Mouse (Mus musculus) testis, adult 2 months (tissue): ENCODE measurements around the gene Tada2a. TPM values are rescaled to one million over a fixed set of nuclear protein-coding genes. Genes with fewer than 3 reads are reported as not detected.

Experiments
- H3K27ac ChIP-seq: fragments of 200-500 bp; 2 replicates; pipeline ENCODE4 v1.5.1; 2012; ENCODE audit warnings: low read depth, low read length; ENCODE audit not compliant: control insufficient read depth, insufficient read depth
- H3K27me3 ChIP-seq: fragments of 200-500 bp; 2 replicates; pipeline ENCODE4 v1.6.1; 2012; ENCODE audit warnings: mild to moderate bottlenecking, low read length, moderate library complexity; ENCODE audit not compliant: control insufficient read depth, insufficient read depth
- H3K36me3 ChIP-seq: fragments of 200-500 bp; 2 replicates; pipeline ENCODE4 v1.6.1; 2012; ENCODE audit warnings: mild to moderate bottlenecking, low read length; ENCODE audit not compliant: control insufficient read depth, insufficient read depth
- H3K4me1 ChIP-seq: fragments of 200-500 bp; 2 replicates; pipeline ENCODE4 v1.6.1; 2012; ENCODE audit warnings: low read length; ENCODE audit not compliant: control insufficient read depth, insufficient read depth
- H3K4me3 ChIP-seq: fragments of 200-500 bp; 2 replicates; pipeline ENCODE4 v1.5.1; 2012; ENCODE audit warnings: low read depth, mild to moderate bottlenecking, low read length, moderate library complexity, mixed read lengths; ENCODE audit not compliant: control insufficient read depth
- CTCF ChIP-seq: fragments of 200-500 bp; IDR thresholded peaks from 2 replicates; pipeline ENCODE4 v1.5.1; 2012; ENCODE audit warnings: low read depth, mild to moderate bottlenecking, inconsistent platforms, low read length, moderate library complexity; ENCODE audit not compliant: control insufficient read depth, insufficient read depth, insufficient replicate concordance
- POLR2A ChIP-seq: fragments of 200-500 bp; IDR thresholded peaks from 2 replicates; pipeline ENCODE4 v1.6.1; 2012; ENCODE audit warnings: low read depth, mild to moderate bottlenecking, inconsistent platforms, low read length, moderate library complexity; ENCODE audit not compliant: control insufficient read depth
- polyA plus RNA-seq: library from polyadenylated mRNA; depleted of rRNA; stranded (reverse); fragments of >200 nt; gene quantifications from 2 replicates; pipeline ENCODE4 v1.2.3, GENCODE M21; 2012

The Tada2a gene
- polyA plus RNA-seq, 1 experiment: 4.2 TPM

GRCm38 (mm10) chr11:84134331-84134860, 5.0 kb upstream of the Tada2a start:
- no peak for TF ChIP-seq POLR2A
- no peak for TF ChIP-seq CTCF
- Histone ChIP-seq H3K36me3 (no peaks in the 10 kb centered on the region), H3K27ac (no peak overlapping the region), H3K4me1 (peaks cover 4% of the 10 kb centered on the region), H3K4me3 (no peak overlapping the region), H3K27me3 (no peaks in the 10 kb centered on the region)

- H3K27me3 ChIP-seq: no peaks in the 10 kb centered on the region
- no peaks in the 10 kb centered on the region for H3K36me3 ChIP-seq
- no peak overlapping the region; the same call in 1 of the 2 replicates for H3K27ac ChIP-seq
- H3K4me1 ChIP-seq: peaks cover 4% of the 10 kb centered on the region
- TF ChIP-seq POLR2A: no peak
- TF ChIP-seq CTCF: no peak
- H3K4me3 ChIP-seq: peak overlapping the region; percentile 87
Observed at GRCm38 (mm10) chr11:84129799-84130185, 392 bp upstream of the Tada2a start.

- TF ChIP-seq CTCF (no peak), POLR2A (no peak)
- Histone ChIP-seq H3K27ac (no peak overlapping the region), H3K4me1 (peaks cover 4% of the 10 kb centered on the region), H3K27me3 (no peaks in the 10 kb centered on the region), H3K36me3 (no peaks in the 10 kb centered on the region), H3K4me3 (no peak overlapping the region)
Observed at GRCm38 (mm10) chr11:84127977-84128376, 1.4 kb downstream of the Tada2a start.

- H3K4me1 ChIP-seq: no peaks in the 10 kb centered on the region
- H3K27me3 ChIP-seq: no peaks in the 10 kb centered on the region
- H3K36me3 ChIP-seq: no peaks in the 10 kb centered on the region
- H3K27ac ChIP-seq: no peak overlapping the region
- H3K4me3 ChIP-seq: no peak overlapping the region
- TF ChIP-seq POLR2A (no peak), CTCF (no peak)
Observed at GRCm38 (mm10) chr11:84121051-84121956, 8.1 kb downstream of the Tada2a start.

- Histone ChIP-seq H3K27me3 (no peaks in the 10 kb centered on the region), H3K36me3 (no peaks in the 10 kb centered on the region), H3K4me1 (no peaks in the 10 kb centered on the region), H3K4me3 (no peak overlapping the region), H3K27ac (no peak overlapping the region)
- TF ChIP-seq CTCF: no peak
- no peak for TF ChIP-seq POLR2A
Observed at GRCm38 (mm10) chr11:84117431-84117830, 12.0 kb downstream of the Tada2a start.

- Histone ChIP-seq H3K36me3 (no peaks in the 10 kb centered on the region), H3K27ac (no peak overlapping the region), H3K27me3 (no peaks in the 10 kb centered on the region), H3K4me1 (no peaks in the 10 kb centered on the region), H3K4me3 (no peak overlapping the region)
- TF ChIP-seq POLR2A (no peak), CTCF (no peak)
Observed at GRCm38 (mm10) chr11:84116221-84116620, 13.2 kb downstream of the Tada2a start.

- Histone ChIP-seq H3K4me3 (no peak overlapping the region), H3K4me1 (no peaks in the 10 kb centered on the region), H3K36me3 (no peaks in the 10 kb centered on the region), H3K27ac (no peak overlapping the region), H3K27me3 (no peaks in the 10 kb centered on the region)
- TF ChIP-seq POLR2A (no peak), CTCF (no peak)
Observed at GRCm38 (mm10) chr11:84115646-84116045, 13.8 kb downstream of the Tada2a start.
